Mouse (Mus musculus): ENCODE data around the gene S100a5.

- no peak for TF ChIP-seq TCF12 (IDR thresholded peaks at IDR 0.05; ENCODE audit: low read depth, low read length)
- TF ChIP-seq EP300 (IDR thresholded peaks at IDR 0.05; ENCODE audit: low read length), result no peak
- no peak for TF ChIP-seq CHD2 (IDR thresholded peaks at IDR 0.05; ENCODE audit: low read length)
- TF ChIP-seq JUN (IDR thresholded peaks at IDR 0.05; ENCODE audit: insufficient read depth, low read depth, low read length), result no peak
- TF ChIP-seq MAFK (IDR thresholded peaks at IDR 0.05; ENCODE audit: insufficient replicate concordance, low read length), result no peak
- TF ChIP-seq CTCF (conservative IDR thresholded peaks at IDR 0.05 in 1 of 2, IDR thresholded peaks at IDR 0.05 in 1 of 2; ENCODE audit: low read depth in 2 of 2, low read length in 2 of 2), result no peak
- no peak for TF ChIP-seq SMC3 (IDR thresholded peaks at IDR 0.05; ENCODE audit: low read depth, low read length)
- TF ChIP-seq POLR2A (IDR thresholded peaks at IDR 0.05; ENCODE audit: low read depth, low read length), result no peak
- no peak for TF ChIP-seq MXI1 (IDR thresholded peaks at IDR 0.05; ENCODE audit: low read depth, low read length)
- no peak for TF ChIP-seq ZMIZ1 (IDR thresholded peaks at IDR 0.05; ENCODE audit: low read depth, low read length)
- TF ChIP-seq ELF1 (IDR thresholded peaks at IDR 0.05; ENCODE audit: low read depth, low read length), result no peak
- TF ChIP-seq CHD1 (IDR thresholded peaks at IDR 0.05; ENCODE audit: low read depth, low read length), result no peak
Measured at GRCm38 (mm10) chr3:90599401-90599800, 8.9 kb upstream of the S100a5 start.

Measured in CH12.LX (cell line).